Mouse (Mus musculus) MN1 (cell line): ENCODE results near the gene Tmem251.

Experiments
- DNase-seq: peaks from one replicate; pipeline ENCODE4 v3.0.0-alpha.2; 2016; ENCODE audit warnings: low spot score

The Tmem251 gene

DNA sequence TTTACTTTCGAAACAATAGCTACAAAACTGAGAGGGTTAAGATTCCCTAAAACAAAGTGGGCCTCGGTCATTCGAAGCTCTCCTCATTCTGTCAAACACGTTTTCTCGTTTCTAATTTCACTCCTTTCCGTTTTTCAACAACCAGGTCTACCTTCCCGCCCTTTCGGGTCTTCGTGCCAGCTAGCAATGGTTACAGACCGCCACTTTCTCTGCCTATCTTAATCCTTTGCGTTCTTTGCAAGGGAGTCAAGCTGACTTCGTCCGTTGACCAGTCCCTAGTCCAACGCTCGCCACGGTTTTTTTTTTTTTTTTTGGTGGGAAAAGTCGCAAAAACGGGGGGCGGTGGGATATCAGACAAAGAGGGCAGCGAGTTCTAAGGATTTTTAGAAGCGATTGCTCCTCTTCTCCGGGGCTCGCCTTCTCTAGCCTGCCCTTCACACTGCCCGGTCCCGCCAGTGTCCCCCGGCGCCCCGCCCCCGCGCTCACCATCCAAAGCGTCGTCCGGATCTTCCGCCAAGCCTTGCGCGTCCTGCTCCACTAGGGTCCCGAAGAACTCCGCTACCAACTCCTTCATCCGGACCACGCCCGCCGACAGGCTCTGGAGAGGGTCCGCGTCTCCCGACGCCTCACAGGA is 13.6 kb downstream of the Tmem251 start:
- DNase-seq = peak; percentile 18

- DNase-seq = peak; percentile 94
Observed at GRCm38 (mm10) chr12:102757689-102758402, 14.3 kb downstream of the Tmem251 start, which contains the start of the genes Gm28051, Gon7 and Ubr7. TSS of gene Gm28051 (minus strand) at chr12:102757765. TSS of gene Gon7 (minus strand) at chr12:102757803. TSS of gene Ubr7 (plus strand) at chr12:102757967.

- DNase-seq = no peak
Observed at GRCm38 (mm10) chr12:102758403-102758756, 14.8 kb downstream of the Tmem251 start, which contains the start of gene Gm20604. TSS of gene Gm20604 (minus strand) at chr12:102758672.

DNA sequence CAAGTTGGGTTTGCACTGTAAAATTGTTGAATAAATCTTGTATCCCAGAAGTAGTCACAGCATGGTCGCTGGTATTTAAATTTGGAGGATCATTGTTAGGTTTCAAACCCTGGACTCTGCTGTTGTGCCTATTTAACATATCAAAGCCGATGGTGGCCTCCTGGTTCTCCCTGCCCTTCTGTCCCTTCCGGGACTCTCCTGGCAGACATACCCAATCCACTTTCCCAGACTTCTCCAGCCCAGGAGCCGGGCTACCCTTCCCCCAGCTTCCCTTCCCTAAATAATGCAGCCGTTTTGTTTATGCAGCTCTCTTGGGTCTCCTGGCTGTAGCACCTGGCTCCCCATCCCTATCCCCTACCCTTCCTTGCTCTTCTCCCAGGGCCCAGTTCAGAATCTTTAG is 15.4 kb downstream of the Tmem251 start:
- DNase-seq = no peak

- DNase-seq = no peak
Observed at GRCm38 (mm10) chr12:102761668-102762067, 18.1 kb downstream of the Tmem251 start.

GRCm38 (mm10) chr12:102763696-102764095 is 20.1 kb downstream of the Tmem251 start:
- no peak for DNase-seq

DNA sequence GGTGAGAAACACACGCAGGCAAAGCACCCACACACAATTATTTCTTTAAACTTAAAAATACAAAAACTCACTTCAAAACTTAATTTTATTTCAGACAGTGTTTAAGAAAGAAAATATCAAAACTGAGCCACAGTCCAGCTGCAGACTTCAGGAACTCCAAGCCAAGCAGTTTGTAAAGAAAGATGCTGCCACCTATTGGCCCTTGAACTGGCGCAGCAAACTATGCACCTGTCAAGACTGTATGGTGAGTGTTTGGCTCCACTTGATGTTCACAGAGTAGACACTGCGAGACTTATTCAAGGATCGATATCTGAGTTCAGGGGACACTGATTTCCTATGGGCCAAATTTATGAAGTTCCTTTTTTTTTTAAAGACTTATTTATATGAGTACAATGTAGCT is 25.4 kb downstream of the Tmem251 start:
- peak; percentile 15 for DNase-seq

DNA sequence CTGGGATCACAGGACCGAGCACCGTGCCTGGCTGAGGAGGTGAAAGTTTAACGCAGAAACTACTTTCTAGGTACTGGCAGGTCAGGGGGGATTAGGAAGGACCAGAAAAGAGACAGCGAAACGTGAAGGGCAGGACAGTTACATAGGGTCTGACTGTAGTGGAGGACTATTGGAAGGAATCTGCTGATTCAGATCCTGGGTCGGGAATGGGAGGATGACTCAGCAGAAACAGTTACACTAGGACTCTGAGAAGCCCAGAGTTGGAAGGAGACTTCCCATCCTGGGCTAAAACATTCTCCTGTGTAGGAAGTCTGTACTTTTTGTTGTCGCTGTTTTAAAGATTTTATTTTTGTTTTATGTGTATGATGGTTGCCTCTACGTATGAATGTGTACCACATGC is 28.0 kb downstream of the Tmem251 start:
- no peak for DNase-seq

- no peak for DNase-seq
Observed at GRCm38 (mm10) chr12:102772676-102773075, 29.1 kb downstream of the Tmem251 start.

DNA sequence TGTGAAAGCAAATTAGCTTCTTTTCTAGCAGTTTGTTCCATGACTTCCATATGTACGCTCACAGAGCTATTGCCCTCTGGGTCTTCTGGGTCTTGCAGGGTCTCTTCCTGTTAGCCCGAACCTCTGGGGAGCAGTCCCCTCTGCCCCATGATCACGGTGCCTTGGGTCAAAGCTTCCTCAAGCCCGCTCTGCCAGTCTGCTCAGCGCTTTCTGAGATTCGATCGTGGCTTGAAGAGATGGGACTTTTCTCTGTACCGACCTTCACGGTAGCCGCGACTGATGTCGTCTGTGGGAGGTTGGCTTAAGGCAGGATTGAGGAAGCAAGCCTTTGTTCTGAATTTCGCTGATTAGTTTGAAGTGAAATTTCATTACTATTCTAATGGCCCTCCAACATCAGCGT is 32.5 kb downstream of the Tmem251 start:
- DNase-seq = no peak

DNA sequence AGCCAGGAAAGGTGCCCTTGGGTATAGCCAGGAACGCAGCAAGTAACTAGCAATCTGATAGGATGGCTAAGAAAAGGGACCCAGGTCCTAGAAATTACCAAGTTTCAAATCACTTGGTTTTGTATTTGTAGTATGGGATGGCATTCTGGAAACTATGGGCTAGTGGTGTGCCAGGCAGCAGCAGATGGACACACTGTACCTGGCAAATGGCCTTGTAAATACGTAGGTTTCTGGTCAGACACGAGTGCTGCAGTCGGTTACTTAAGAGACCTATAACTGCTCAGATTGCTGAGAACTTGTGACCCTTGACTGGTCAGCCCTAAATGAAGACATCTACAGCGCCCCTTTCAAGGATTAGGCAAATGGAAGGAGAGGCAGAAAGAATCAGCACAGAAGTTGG is 34.6 kb downstream of the Tmem251 start:
- no peak for DNase-seq

DNA sequence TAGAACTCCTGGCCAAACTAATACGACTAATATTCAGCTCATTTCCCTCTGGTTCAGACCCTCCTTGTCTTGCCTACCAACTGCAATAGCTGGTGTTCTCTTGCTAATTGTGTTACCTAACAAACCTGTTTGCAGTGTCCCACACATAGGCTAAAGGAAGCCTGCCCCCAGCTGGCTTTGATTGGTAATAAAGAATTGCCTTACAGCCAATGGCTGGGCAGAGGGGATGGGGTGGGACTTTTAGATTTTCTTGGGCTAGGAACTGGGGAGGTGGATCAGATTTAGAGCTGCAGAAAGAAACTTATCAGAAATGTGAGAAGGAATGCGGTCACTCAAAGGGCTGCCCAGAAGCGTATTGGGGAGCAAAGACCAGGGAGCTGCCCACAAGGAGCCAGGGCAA is 35.9 kb downstream of the Tmem251 start:
- DNase-seq = no peak

DNA sequence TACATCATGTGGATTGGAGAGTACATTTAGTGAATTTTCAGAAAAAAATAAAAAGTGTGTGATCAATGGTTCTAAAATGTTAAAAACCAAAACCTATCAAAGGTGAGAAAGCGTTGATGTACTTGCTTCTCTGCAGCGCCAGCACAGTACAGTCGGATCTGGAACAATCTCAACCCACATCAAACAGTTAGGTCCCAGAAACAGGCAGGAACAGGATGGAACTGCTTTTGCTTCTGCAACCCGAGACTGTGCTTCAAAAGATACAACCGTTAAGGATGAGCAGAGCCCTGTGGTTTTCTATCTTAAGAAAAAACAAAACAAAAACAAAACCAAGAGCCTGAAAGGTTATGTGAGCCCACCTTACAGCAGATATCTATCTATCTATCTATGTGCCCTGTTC is 39.3 kb downstream of the Tmem251 start:
- no peak for DNase-seq

DNA sequence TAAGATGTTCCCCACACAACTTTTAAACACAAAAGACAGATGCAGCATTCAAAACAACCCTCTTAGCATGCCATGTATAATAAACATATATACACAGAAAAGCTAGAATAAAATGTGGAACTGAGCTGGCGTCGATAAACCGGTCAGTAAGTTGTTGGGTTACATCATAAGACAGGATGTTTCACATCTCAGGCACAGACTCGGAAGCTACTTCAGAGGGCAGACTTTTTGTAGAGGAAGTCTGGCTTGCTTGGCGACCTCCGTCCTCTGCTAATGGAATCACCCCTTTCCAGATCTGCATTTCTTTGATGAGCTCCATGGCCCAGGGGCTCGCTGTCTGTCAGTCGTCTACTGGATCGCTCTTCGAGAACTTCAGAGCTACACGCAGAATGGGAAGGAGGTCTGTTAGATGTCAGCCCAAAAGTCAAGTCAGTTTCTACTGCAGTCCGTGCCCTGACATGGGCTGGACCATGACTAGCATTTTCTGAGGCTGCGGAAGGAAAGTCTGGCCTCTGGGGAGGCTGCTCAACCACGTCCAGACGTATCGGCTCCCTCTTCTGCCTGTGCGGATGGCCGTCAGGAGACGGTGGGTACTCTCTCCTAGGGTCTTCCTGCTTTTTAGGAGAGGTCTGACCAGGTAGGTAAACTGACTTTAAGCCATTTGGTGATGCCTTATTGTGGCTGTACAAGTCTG is 41.5 kb downstream of the Tmem251 start:
- DNase-seq = no peak

DNA sequence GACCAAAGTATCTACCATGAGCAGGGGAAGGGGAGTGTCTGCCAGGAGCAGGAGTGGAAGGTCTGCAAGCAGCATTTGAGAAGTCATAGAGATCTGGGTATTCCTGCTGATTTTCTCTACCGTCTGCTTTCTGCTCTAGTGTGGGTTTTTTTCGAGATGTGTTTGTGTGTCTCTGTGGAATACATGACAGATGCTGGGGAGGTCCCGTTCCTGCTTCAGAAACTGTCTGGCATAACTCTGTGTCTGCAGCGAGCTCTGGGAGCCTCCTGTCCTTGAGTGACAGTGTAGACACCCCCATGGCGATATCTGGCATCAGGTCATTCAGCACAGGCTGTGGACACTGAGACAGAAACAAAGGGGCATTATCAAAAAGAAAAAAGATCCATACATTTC is 42.0 kb downstream of the Tmem251 start:
- DNase-seq = no peak

- no peak for DNase-seq
Observed at GRCm38 (mm10) chr12:102787927-102788326, 44.4 kb downstream of the Tmem251 start.
